Mouse (Mus musculus) forebrain, embryonic 13.5 days (tissue): Measurements from ENCODE around the gene Sept9. TPM values are rescaled to one million over a fixed set of nuclear protein-coding genes. Genes with fewer than 3 reads are reported as not detected.
A peak's percentile ranks its signal among the peaks of the same experiment; 100 is the strongest.
"Not testable (repeated sequence)": the region's sequence is repeated elsewhere in the genome, so short reads cannot be mapped to it uniquely, and the experiment has no call there.

Experiments used
- ATAC-seq: fragments of 200-750 bp; cut with Nextera tagmentation; 2 replicates; pipeline ENCODE4 v1.8.0; 2017
- H3K27ac ChIP-seq: fragments of 300-500 bp; sonication (generic); 2 replicates; pipeline ENCODE4 v1.5.1; 2015; ENCODE audit warnings: inconsistent platforms, mild to moderate bottlenecking, moderate library complexity
- H3K27me3 ChIP-seq: fragments of 300-500 bp; sonication (generic); 2 replicates; pipeline ENCODE4 v1.6.1; 2015; ENCODE audit warnings: mild to moderate bottlenecking, inconsistent platforms
- H3K36me3 ChIP-seq: fragments of 300-500 bp; sonication (generic); 2 replicates; pipeline ENCODE4 v1.6.1; 2015; ENCODE audit warnings: mild to moderate bottlenecking, inconsistent platforms; ENCODE audit not compliant: poor library complexity, severe bottlenecking
- H3K4me1 ChIP-seq: fragments of 300-500 bp; sonication (generic); 2 replicates; pipeline ENCODE4 v1.6.1; 2015; ENCODE audit warnings: inconsistent platforms
- H3K4me2 ChIP-seq: fragments of 300-500 bp; sonication (generic); 2 replicates; pipeline ENCODE4 v1.6.1; 2015; ENCODE audit warnings: inconsistent platforms, mild to moderate bottlenecking, moderate library complexity
- H3K4me3 ChIP-seq: fragments of 300-500 bp; sonication (generic); 2 replicates; pipeline ENCODE4 v1.5.1; 2015; ENCODE audit warnings: mild to moderate bottlenecking, inconsistent platforms
- H3K9ac ChIP-seq: fragments of 300-500 bp; sonication (generic); 2 replicates; pipeline ENCODE4 v1.6.1; 2015; ENCODE audit warnings: mild to moderate bottlenecking, inconsistent platforms
- H3K9me3 ChIP-seq: fragments of 300-500 bp; sonication (generic); replicated peaks from 2 replicates; pipeline ENCODE4 v1.6.1; 2016; ENCODE audit warnings: inconsistent platforms
- WGBS: fragments of 180-500 bp; shearing (Covaris S2); methylation state at CpG from one replicate; pipeline ENCODE4 v1.1.7; 2015; 5-methylcytosine and 5-hydroxymethylcytosine counted together
- polyA plus RNA-seq: library from polyadenylated mRNA; unstranded; fragments of >200 nt; fragmentation: Nextera tagmentation; extraction: Ambion mirVana; gene quantifications from 2 replicates; pipeline ENCODE4 v1.2.1, GENCODE M21; 2015

Gene Sept9
- polyA plus RNA-seq, 1 experiment from 2014 or later = 142 TPM

- peaks cover 59% of the 10 kb centered on the region for H3K4me1 ChIP-seq
- WGBS = under 1% methylated on average over 37 of the region's 37 CpGs
- peak overlapping the region; percentile 81 for H3K4me2 ChIP-seq
Observed at GRCm38 (mm10) chr11:117332242-117333149, 133.0 kb downstream of the Sept9 start.

GRCm38 (mm10) chr11:117333150-117333715 lies 133.8 kb downstream of the Sept9 start:
- peaks cover 16% of the 10 kb centered on the region; the same call in 1 of the 2 replicates for H3K36me3 ChIP-seq
- H3K4me1 ChIP-seq = peaks cover 67% of the 10 kb centered on the region

More at GRCm38 (mm10) chr11:117332242-117333149, 133.0 kb downstream of the Sept9 start:
- peak overlapping the region; percentile 67 for H3K4me3 ChIP-seq
- peak; percentile 88 for ATAC-seq
- H3K27me3 ChIP-seq = no peaks in the 10 kb centered on the region
- peak overlapping the region; percentile 98 for H3K27ac ChIP-seq
- H3K9me3 ChIP-seq = no peaks in the 10 kb centered on the region
- peak overlapping the region; percentile 93 for H3K9ac ChIP-seq
- peaks cover 9% of the 10 kb centered on the region; the same call in 1 of the 2 replicates for H3K36me3 ChIP-seq

GRCm38 (mm10) chr11:117334101-117334500 lies 134.6 kb downstream of the Sept9 start:
- peak overlapping the region; percentile 98 for H3K27ac ChIP-seq
- 55% methylated on average over 6 of the region's 6 CpGs for WGBS
- H3K4me2 ChIP-seq = peak overlapping the region; percentile 81
- H3K4me3 ChIP-seq = peak overlapping the region; percentile 67
- H3K36me3 ChIP-seq = peaks cover 19% of the 10 kb centered on the region; the same call in 1 of the 2 replicates
- ATAC-seq = no peak
- no peaks in the 10 kb centered on the region for H3K9me3 ChIP-seq
- H3K9ac ChIP-seq = peak overlapping the region; percentile 93
- H3K4me1 ChIP-seq = peaks cover 74% of the 10 kb centered on the region
- H3K27me3 ChIP-seq = no peaks in the 10 kb centered on the region

More at GRCm38 (mm10) chr11:117333150-117333715, 133.8 kb downstream of the Sept9 start:
- H3K4me3 ChIP-seq = peak overlapping the region; percentile 67
- 9% methylated on average over 13 of the region's 13 CpGs for WGBS
- ATAC-seq = no peak
- no peaks in the 10 kb centered on the region for H3K9me3 ChIP-seq
- H3K4me2 ChIP-seq = peak overlapping the region; percentile 81
- peak overlapping the region; percentile 93 for H3K9ac ChIP-seq
- peak overlapping the region; percentile 98 for H3K27ac ChIP-seq
- no peaks in the 10 kb centered on the region for H3K27me3 ChIP-seq

GRCm38 (mm10) chr11:117335146-117335545 lies 135.7 kb downstream of the Sept9 start:
- no peak overlapping the region for H3K4me3 ChIP-seq
- peak overlapping the region; percentile 98; the same call in 1 of the 2 replicates for H3K27ac ChIP-seq
- H3K9ac ChIP-seq = peak overlapping the region; percentile 93; the same call in 1 of the 2 replicates
- H3K4me2 ChIP-seq = peak overlapping the region; percentile 81
- no peaks in the 10 kb centered on the region for H3K9me3 ChIP-seq
- H3K36me3 ChIP-seq = peaks cover 19% of the 10 kb centered on the region; the same call in 1 of the 2 replicates
- WGBS = 93% methylated on average over 2 of the region's 2 CpGs
- H3K27me3 ChIP-seq = no peaks in the 10 kb centered on the region
- ATAC-seq = no peak
- peaks cover 82% of the 10 kb centered on the region for H3K4me1 ChIP-seq

GRCm38 (mm10) chr11:117336081-117336788 lies 136.8 kb downstream of the Sept9 start:
- no peak overlapping the region for H3K4me3 ChIP-seq

GRCm38 (mm10) chr11:117337749-117338148 lies 138.3 kb downstream of the Sept9 start:
- Histone ChIP-seq H3K27me3 (no peaks in the 10 kb centered on the region), H3K4me2 (no peak overlapping the region), H3K4me1 (peaks cover 85% of the 10 kb centered on the region), H3K9ac (no peak overlapping the region), H3K36me3 (peaks cover 19% of the 10 kb centered on the region; the same call in 1 of the 2 replicates), H3K9me3 (no peaks in the 10 kb centered on the region), H3K27ac (no peak overlapping the region), H3K4me3 (no peak overlapping the region)
- 93% methylated on average over 9 of the region's 9 CpGs for WGBS
- ATAC-seq = no peak

More at GRCm38 (mm10) chr11:117336081-117336788, 136.8 kb downstream of the Sept9 start:
- no peak overlapping the region; the same call in 1 of the 2 replicates for H3K9ac ChIP-seq
- H3K27me3 ChIP-seq = no peaks in the 10 kb centered on the region
- peaks cover 82% of the 10 kb centered on the region for H3K4me1 ChIP-seq
- no peak overlapping the region for H3K27ac ChIP-seq
- H3K36me3 ChIP-seq = peaks cover 19% of the 10 kb centered on the region; the same call in 1 of the 2 replicates
- WGBS = 91% methylated on average over 7 of the region's 7 CpGs
- H3K4me2 ChIP-seq = no peak overlapping the region
- ATAC-seq = no peak
- no peaks in the 10 kb centered on the region for H3K9me3 ChIP-seq

- peaks cover 85% of the 10 kb centered on the region for H3K4me1 ChIP-seq
- H3K9ac ChIP-seq = no peak overlapping the region
- peak overlapping the region; percentile 6; the same call in 1 of the 2 replicates for H3K27ac ChIP-seq
- WGBS = 62% methylated on average over 8 of the region's 8 CpGs
- H3K4me3 ChIP-seq = no peak overlapping the region
- no peaks in the 10 kb centered on the region for H3K9me3 ChIP-seq
- H3K36me3 ChIP-seq = peaks cover 19% of the 10 kb centered on the region; the same call in 1 of the 2 replicates
- no peak overlapping the region for H3K4me2 ChIP-seq
- H3K27me3 ChIP-seq = no peaks in the 10 kb centered on the region
- ATAC-seq = no peak
Observed at GRCm38 (mm10) chr11:117338503-117338902, 139.0 kb downstream of the Sept9 start.

GRCm38 (mm10) chr11:117339050-117339449 lies 139.6 kb downstream of the Sept9 start:
- WGBS = 93% methylated on average over 3 of the region's 3 CpGs
- no peak for ATAC-seq
- Histone ChIP-seq H3K27ac (peak overlapping the region; percentile 6; the same call in 1 of the 2 replicates), H3K4me2 (no peak overlapping the region), H3K4me3 (no peak overlapping the region), H3K9me3 (no peaks in the 10 kb centered on the region), H3K27me3 (no peaks in the 10 kb centered on the region), H3K36me3 (peaks cover 19% of the 10 kb centered on the region; the same call in 1 of the 2 replicates), H3K9ac (no peak overlapping the region), H3K4me1 (peaks cover 85% of the 10 kb centered on the region)

- WGBS = 5% methylated on average over 7 of the region's 7 CpGs
- H3K4me1 ChIP-seq = peaks cover 87% of the 10 kb centered on the region
- 0 out of 2 replicates have a peak, but pooled peaks cover 11% of the 10 kb centered on the region for H3K36me3 ChIP-seq
- no peak overlapping the region for H3K4me3 ChIP-seq
- H3K4me2 ChIP-seq = peak overlapping the region; percentile 37
- H3K27ac ChIP-seq = peak overlapping the region; percentile 90
- ATAC-seq = peak; percentile 68
- no peaks in the 10 kb centered on the region for H3K27me3 ChIP-seq
- peak overlapping the region; percentile 45; the same call in 1 of the 2 replicates for H3K9ac ChIP-seq
- H3K9me3 ChIP-seq = no peaks in the 10 kb centered on the region
Observed at GRCm38 (mm10) chr11:117341218-117341617, 141.8 kb downstream of the Sept9 start.

GRCm38 (mm10) chr11:117342076-117342475 lies 142.6 kb downstream of the Sept9 start:
- no peak overlapping the region for H3K9ac ChIP-seq
- H3K36me3 ChIP-seq = 0 out of 2 replicates have a peak, but pooled peaks cover 10% of the 10 kb centered on the region
- peak overlapping the region; percentile 90 for H3K27ac ChIP-seq
- no peak overlapping the region; the same call in 1 of the 2 replicates for H3K4me2 ChIP-seq
- H3K27me3 ChIP-seq = no peaks in the 10 kb centered on the region
- WGBS = 88% methylated on average over 7 of the region's 7 CpGs
- H3K4me1 ChIP-seq = peaks cover 94% of the 10 kb centered on the region
- no peaks in the 10 kb centered on the region for H3K9me3 ChIP-seq
- no peak overlapping the region for H3K4me3 ChIP-seq
- ATAC-seq = no peak

GRCm38 (mm10) chr11:117342490-117342889 lies 143.0 kb downstream of the Sept9 start:
- H3K4me2 ChIP-seq, H3K27me3 ChIP-seq, H3K9ac ChIP-seq, H3K36me3 ChIP-seq, H3K9me3 ChIP-seq, ATAC-seq, H3K4me3 ChIP-seq: not testable (repeated sequence)
- 93% methylated on average over 6 of the region's 6 CpGs for WGBS
- Histone ChIP-seq H3K4me1 (peaks cover 97% of the 10 kb centered on the region), H3K27ac (peak overlapping the region; percentile 90; the same call in 1 of the 2 replicates)
